Mouse (Mus musculus) megakaryocyte-erythroid progenitor cell, adult 5-6 weeks (primary cell): ENCODE measurements at regions not wholly inside any gene's neighbourhood (a gene's known extent, or its start where the extent isn't known, plus 50 kb on each side); places are given as distances from the start of the nearest gene placed in this dataset.
A peak's percentile ranks its signal among the peaks of the same experiment; 100 is the strongest.

ENCODE experiments used
- ATAC-seq: replicated peaks from 2 replicates; pipeline ENCODE4 v1.8.0; 2016; ENCODE audit warnings: mild to moderate bottlenecking, inconsistent platforms; ENCODE audit not compliant: severe bottlenecking, poor library complexity, low FRiP score, low TSS enrichment

DNA sequence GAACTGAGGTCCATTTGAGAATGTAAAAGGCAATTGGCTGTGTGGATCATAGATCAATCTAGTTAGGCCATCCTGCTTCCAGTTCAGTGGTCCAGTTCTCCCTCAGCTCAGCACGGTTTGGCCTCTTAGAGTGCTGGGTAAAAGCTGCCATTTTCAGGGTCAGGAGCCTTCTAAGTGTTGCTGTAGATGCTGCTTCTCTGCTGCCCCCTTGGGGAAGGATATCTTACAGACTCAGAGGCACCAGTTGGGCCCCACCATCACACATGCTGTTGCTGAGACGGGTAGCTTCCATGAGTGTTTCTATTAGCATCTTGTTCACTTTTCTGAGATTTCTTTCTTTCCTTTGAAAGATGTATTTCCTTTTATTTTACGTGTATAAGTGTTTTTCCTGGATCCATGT is 132.1 kb upstream of the Podxl start:
- ATAC-seq: 0 out of 2 replicates have a peak, but pooled peaks have one; percentile 60

DNA sequence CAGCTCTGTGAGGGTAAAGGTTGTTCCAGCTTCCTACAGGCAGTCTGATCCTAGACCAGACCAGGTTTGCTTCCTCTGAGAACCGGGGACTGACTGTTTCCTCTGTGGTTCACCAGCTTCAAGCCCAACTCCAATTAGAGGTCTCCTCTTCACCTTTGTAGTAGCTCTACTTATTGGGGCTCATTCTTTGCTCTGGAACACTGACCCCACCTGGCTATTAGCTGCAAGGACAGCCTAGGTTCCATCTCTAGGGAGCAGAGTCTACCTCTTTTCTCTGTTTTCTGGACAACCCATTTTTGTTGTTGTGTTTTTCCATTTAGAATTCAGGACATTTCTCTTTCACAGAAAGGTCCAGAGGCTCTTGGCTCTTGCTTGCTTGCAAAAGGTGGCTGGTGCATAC is 129.3 kb upstream of the Podxl start:
- ATAC-seq: 0 out of 2 replicates have a peak, but pooled peaks have one; percentile 50

DNA sequence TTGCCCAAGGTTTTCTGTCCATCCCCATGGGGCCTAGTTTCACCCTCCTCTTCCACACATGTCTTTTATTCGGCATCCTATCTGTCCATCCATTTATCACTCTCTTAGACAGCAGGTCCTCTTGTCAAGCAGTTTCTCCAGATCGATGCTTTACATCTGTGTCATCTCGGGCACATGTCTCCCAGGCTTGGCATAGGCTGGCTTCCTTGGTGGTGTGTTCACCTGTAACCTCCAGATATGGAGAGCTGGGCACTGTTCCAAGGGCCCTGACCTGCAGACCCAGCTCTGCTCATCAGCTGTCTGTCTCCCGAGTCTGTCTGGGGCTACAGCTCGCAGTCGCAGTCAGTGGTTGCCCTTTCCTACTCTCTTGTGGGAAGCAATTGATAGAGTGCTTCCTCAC is 128.2 kb upstream of the Podxl start:
- no peak for ATAC-seq

DNA sequence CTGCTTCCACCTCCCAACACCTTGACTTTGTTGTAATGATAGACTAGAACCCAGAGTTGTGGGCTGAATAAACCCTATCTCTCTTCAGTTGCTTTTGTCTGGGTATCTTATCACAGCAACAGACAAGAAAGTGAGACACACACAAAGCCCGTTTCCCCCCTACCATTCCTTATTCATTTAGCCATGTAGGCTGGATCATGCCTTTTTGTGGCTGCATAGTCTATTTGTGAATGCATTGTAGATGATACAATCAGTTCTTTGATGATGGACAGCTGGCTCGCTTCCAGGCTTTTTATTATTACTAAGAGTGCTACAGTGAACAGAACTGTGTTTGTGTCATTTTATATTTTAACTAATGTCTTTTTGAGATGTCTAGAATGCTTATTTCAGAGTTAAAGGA is 116.3 kb upstream of the Podxl start:
- ATAC-seq: no peak

DNA sequence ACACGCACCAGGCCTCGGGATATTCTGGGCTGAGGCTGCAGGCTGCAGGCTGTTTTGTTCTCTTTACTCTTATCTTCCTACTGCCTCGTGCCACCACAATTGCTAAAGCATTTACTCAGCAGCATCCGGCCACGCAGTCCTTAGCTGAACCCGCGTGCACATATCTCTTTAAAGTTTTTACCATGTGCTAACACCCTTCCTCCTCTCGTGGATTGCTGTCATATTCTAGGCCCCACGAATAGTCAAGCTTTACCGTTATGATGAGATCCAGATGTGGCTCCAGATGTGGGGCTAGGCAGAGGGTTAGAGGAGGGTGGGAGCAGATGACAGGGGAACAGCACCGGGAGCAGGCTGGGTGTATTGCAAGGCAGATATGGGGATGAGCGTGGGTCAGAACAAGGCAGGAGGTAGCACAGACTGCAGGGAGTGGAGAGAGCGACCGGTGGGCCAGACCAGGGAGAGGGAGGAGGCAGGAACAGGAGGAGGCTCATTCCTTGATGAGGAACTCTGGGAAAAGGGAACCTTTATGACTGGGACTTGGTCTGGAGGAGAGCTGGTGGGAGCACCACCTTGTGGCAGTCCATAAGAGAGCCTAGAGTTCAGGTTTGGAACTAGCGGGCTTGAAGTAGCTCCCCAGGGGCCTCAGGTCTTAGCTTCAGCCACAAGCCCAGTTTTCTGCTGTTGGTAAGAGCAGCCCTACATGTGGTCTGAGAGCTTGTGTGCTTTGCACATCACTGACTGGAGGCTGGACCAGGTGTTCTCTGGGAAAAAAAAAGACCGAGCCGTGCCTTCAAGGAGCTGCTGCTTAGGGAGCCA is 102.1 kb upstream of the Podxl start:
- 0 out of 2 replicates have a peak, but pooled peaks have one; percentile 16 for ATAC-seq

DNA sequence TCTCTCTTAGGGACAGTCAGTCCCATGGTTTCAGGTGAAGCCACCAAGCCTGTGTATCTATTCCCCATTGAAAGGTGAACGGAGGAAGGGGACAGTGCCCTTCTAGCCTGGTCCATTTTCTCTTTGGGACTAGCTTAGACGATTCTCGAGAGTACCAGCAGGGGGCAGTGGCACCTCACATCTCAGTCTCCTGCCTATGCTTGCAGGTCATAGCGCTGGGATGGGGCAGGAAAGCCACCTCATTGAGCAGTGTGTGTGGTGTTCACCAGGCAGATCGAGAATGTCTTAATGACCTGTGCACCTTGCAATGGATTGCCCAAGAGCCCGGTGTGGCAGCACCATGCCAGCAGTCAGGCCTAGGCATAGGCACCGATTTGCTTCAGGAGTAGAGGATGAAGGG is 100.7 kb upstream of the Podxl start:
- ATAC-seq: peak; percentile 77

DNA sequence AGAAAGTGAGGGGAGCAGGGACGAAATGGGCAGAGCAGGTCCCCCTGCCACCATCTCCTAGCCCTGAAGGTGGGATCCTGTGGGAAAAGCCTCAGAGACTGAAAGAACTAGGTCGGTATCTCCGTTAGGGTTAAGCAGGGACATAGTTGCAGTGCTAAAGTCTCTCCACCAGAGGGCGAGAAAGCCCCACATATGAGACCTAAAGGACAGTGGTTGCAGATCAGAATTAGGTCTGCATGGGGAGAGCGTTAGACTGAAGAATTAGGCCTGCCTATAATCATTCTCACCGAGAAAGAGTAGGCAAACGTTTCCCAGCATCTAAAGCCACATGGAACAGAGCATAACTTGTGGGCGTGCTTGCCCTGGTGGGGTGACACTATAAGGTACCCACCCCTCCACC is 97.0 kb upstream of the Podxl start:
- peak; percentile 61 for ATAC-seq

DNA sequence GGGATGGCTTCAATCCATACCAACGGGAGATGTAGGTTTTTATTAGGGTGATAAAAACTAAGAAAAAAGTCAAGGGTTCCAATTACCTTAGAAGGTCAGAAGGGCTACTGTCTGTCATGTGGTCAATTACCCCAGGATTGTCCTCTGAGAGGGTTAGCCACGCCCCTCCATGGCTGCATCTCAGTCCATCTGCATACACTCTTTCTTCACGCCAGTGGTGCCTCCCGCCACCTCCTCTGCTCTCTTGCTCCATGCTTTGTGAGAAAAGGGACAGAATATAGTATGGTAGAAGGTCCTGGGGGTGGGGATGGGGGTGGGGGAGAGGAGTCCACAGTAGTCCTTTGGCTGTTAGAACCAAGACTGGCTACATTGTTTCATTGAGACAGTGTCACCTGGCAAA is 96.1 kb upstream of the Podxl start:
- ATAC-seq: no peak

DNA sequence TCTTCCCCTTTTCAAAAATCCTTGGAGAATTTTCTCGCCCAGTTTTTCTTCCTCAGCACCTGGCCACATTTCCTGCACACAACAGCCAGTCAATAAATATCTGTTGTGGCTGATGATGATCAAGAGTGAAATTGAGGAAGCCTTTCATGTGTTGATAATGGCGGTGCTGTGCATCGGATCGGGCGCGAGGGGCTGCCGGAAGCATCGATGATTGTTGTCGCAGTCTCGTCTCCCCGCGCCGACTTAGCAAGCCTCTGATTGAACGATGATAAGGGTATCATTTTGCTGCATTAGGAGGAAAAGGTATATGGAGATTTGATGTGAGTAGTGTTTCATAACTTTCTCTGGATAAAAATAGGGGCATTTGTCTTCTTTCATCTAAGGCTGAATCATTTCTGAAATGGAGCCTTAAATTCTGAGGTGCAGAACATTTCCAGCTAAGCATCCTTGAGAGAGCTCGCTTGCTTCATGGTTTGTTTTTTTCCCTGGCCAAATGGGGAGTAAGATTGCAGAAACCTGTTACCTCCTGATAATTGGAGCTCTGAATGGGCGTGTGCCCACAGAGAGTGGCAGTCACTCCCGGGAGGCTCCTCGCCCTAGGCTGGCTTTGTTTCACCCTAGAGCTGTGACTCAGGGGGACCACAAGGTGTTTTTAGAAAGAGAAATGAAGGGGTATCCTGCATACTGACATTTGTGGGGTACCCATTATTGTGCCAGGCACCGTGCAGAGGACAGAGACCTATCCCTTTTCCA is 94.8 kb upstream of the Podxl start:
- ATAC-seq: peak; percentile 90

DNA sequence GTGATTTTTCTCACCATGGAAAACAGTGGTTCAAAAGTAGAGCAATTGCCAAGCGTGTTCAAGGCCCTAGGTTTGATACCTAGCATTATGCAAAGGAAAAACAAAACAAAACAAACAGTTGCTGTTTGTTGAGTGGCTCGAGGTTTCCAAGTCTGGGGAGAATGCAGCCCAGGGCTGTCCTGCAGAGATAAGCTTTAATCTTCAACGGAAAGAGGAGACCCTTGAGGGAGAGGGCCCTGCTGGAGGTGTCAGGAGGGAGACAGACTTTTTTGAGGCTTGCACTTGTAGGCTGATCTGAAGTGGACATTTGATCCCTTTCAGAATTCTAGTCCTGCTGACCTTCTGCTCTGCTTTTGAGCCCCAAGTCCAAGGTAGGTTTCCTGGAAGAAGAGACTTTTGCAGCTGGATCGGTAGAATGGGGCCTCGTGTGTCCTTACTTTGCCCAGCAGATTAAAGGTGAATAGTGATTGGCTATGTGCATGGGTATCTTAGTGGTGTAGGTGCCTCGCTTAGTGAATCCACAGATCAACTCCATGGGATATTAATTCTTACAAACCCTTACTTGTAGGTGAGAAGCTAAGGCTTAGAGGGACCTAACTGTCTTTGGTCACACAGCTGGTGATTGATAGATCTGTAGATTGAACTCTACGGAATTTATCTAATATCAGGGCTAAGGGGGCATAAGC is 87.2 kb upstream of the Podxl start:
- peak; percentile 95 for ATAC-seq

DNA sequence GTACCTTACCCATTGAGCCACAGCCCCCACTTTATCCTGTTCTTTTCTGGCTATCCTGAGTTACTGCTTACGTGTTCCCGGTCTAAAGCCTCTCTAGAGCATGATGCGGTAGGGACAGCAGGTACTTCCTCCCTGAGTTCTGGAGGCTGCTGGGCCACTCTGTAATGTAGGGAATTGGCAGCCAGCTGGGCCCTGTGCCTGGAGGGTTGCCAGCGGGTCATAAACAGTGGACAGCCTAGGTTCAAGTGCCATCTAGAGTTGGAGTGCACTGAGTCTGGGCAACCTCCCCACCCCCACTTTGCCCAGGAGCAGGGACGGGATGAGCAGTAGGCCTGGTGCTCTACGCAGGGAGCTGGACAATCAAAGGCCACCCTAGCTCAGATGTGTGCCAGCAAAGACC is 81.5 kb upstream of the Podxl start:
- ATAC-seq: no peak

DNA sequence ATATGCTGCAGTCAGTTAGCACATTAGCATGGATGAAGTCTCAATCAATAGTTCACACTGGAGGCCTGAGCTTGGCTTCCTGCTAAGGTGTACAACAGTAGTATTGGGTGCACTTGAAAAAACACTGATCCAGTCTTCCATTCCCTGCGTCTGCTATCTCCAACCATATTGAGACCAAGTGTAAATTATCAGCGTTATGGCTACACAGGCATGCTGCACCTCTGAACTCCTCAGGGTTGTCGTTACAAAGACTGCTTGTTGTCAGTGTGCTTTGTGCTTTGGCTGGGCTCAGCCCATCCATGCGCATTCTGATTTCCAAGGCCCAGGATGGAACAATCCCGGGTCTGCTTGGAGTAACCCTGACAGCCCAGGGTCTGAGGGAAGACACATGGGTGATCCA is 80.7 kb upstream of the Podxl start:
- peak; percentile 58 for ATAC-seq

DNA sequence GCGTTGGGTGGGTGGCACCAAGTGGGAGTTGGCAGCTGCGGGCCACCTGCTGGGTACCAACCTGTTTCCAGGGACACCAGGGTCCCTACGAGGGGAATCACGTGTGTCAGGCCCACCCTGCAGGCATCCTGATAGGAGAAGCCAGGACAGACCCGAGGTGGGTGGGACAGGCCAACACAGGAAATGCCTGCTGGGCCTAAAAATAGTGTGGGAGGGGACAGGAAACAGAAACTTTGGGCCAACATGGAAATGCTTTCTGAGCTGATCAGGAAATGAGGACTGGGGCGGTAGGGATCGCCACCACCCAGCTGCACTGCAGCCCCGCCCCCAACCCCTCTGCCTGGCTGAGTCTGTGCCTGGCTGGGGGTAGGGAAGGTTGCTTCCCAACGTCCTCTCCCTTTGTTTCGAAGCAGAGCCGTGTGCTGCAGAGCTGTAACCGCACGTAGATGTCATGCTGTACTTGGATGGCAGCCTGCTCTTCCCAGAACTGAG is 78.7 kb upstream of the Podxl start:
- ATAC-seq: peak; percentile 55

DNA sequence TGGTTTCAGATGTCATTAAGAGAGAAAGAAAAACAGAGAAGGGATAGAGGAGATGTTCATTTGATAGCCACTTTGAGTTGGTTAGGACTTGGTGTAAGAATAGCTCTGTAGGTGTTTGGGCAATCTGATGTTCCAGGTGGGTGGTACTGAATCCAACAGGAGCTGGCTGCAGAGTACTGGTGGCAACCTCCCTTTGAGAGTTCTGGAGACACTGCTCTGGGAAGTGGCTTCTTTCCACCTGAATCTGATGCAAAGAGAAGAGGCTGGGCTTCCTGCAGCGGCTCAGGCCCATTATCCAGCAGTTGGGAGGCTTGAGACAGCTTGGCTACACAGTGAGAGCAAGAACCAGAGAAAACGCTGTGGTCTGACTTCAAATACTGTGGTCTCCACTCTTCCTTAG is 77.0 kb upstream of the Podxl start:
- ATAC-seq: no peak

DNA sequence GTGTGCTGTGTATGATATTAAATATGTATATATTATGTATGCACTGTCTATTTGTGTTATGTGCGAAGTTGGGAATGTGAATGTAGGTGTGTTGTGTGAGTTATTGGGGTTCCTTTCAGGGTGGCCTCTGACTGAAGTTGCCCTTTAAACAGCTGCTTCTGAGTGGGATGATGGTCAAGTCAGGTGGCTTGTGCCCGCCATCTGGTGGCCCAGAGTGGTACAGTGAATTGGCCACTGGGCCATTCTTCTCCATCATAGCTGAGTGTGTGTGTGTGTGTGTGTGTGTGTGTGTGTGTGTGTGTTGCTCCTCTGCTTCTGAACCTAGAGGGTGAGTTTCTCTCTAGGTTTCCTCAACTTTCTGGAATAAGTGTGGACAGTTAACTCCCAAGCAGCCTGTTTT is 75.7 kb upstream of the Podxl start:
- peak; percentile 50 for ATAC-seq

DNA sequence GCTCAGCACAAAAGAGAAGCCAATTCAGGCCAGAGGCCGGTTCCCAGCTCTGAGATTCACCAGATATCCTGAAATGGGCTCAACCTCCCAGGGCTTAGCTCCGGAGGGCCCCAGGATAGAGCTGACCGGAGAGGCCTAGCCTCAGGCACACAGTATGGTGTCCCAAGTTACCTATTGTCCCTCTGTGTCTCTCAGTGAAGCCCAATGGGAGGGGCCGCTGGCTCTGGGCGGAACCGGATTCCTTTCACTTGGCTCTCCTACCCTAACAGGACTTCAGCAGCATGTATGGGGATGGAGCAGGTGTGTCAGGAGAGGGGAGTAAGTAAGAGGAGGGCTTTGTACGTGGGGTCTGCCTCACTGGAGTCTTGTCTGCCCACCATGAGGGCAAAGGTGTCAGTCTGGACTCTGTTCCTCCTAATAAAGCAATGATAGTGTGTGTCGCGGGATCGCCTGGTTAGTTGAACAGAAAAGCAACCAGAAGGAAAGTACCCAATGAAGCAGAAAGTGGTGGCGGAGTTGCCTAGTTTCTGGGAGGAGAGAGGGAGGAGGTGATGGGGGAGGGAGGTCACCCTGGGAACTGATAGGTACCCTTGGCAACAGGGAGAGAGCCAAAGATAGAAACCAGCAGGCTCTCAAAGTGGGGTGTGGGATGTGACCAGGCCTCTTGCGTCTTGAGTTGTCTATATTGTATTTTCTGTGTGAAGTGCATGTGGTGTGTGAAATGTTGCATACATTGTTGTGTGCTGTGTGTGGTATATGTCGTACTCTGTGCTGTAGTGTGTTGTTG is 74.8 kb upstream of the Podxl start:
- no peak for ATAC-seq

DNA sequence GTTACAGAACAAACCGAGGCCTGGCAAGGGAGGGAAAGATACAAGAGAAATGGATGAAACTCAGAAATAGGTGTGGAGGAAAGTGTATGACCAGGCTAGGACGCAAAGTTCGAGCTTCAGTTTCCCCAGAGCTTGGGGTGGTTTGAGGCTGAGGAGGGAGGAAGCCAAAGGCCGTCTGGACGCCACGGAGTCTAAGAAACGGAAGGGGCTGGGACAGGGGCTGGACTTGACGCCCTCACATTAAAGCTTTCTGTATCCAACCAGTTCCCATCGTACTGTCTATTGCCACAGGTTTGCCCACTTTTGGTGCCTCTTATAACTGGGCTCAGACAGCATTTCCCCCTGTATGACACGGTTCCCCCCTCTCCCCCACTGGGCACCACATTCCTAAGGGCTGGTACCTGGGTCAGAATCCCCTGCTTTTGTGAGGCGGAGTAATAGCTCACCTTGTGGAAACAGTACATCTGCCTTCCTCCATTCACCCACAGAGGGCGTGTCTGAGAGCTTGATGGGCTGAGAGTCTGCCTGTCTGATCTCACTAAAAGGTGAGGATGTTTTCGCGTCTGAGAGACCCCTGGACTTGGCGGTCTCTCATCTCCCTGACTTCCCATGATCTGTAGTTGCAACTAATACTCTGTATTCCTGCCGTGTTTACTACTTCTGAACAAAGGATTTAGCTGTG is 73.7 kb upstream of the Podxl start:
- ATAC-seq: no peak

DNA sequence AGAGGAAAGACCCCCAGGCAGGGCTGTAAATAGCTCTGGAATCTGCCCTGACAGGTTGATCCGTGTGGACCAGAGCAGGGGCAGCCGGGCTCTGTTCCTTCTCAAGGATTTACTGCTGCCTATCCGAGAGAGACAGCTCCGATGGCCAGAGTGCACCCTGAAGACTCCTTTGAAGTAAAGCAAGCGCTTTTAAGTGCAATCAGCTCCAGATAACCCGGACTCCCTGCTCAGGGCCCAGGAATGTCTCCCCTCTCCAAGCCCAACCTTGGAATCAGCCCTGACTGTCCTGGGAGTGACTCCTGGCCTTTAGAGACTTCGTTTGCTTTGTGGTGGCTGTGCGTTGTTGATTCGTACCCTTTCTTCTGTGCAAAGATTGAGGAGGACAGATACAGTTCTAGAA is 73.2 kb upstream of the Podxl start:
- no peak for ATAC-seq

DNA sequence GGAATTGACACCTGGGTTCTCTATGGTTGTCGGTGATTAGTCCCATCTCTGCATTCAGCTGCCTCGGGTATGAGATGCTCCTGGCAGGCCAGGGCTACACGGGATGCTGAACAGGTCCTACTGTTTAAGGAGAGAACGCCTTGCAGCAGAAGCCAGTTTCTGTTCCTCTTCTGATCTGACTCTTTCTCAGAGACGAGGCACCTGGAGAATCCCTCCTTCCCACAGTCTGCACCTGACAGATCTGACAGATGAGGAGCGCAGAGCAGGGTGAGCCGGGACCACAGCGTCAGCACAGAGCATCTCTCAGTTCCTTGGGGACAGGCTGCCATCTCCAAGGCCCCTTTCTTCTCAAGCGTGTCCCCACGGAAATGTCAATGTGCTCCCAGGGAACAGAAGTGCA is 68.7 kb upstream of the Podxl start:
- no peak for ATAC-seq
